Mouse (Mus musculus) small intestine, adult 2 months (tissue): ENCODE measurements around the gene Mgrn1.

Experiments used
- CTCF ChIP-seq: fragments of 200-500 bp; IDR thresholded peaks from 2 replicates; pipeline ENCODE4 v1.5.1; 2012; ENCODE audit warnings: low read depth, mild to moderate bottlenecking, control low read depth, inconsistent platforms, low read length, moderate library complexity, mixed read lengths; ENCODE audit not compliant: insufficient replicate concordance, insufficient read length; ENCODE audit errors: extremely low read depth
- POLR2A ChIP-seq: fragments of 200-500 bp; IDR thresholded peaks from 2 replicates; pipeline ENCODE4 v1.6.1; 2012; ENCODE audit warnings: low read depth, mild to moderate bottlenecking, control low read depth, inconsistent platforms, low read length, moderate library complexity

DNA sequence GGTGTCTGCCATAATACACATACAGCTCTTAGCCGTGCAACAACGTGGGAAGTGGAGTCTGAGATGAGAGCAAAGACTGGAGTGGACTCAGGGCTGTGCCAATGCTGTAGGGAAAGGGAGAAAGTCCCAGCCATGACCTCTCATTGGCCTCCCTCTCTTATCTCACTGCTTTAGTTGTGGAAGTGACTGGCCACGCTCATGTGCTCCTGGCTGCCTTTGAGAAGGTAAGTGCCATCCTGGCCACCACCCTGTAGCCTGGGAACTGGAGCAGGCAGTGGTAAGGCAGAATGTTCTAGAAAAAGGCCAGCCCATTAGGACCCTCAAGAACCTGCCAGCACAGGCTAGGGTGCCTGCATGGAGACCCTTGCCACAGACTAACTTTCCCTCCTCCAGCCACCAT lies 29.9 kb downstream of the Mgrn1 start:
- TF ChIP-seq POLR2A (no peak), CTCF (no peak)
